9 mouse cellular contexts compared by ENCODE assay signal in the genomic region with DNA sequence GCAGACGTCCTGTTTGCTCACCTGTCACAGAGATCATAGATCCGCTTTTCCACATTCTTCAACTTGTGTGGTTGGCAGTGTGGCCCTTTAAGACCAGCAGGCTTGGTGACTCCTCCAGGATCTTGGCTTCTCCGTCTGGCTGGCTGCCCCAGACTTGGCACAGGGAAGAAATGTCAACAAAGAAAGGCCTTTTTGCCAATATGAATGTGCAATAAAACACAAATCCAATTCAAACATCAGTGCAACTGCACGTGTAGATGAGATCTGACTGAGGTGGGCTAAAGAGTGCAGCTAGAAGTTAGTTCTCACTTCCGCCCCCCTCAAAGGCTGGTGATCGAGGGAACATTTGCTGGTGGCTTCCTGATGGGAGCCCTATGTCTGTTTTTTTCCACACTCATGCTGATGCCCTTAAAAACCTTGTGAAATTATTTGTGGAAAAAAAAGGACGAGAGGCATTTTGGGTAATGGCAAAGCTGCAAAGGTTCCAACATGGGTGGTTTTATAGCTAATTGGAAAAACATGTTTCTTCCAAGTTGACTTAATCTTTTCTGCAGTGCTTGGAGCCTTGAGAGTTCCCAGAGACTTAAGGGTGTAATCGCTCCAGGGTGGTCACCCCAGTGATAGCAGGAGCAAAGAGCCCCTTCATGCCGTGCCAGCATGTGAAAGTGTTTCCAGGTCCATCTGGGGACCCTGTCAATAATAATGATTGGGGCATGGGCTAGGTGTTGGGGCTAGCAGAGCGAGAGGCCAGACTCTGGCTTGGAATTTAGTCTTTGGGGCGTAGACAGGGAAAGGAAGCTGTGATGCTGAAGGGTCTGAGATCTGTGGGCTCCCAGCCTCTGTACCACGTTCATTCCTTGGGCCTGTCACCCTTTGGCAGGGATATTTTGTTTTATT. TPM values are rescaled to one million over a fixed set of nuclear protein-coding genes. Genes with fewer than 3 reads are reported as not detected.
DNase-seq lines count a peak whose midpoint lies in the region; ATAC-seq and TF ChIP-seq lines count a peak whose summit lies in the region.
"Had no signal": no experiment of that assay in that cellular context is flagged by ENCODE, and none has a peak within 500 bp of the region (broad histone marks: within the 10 kb centered on the region; RNA-seq: fewer than 3 reads in every experiment).

No protein-coding gene starts in this region.

- TF ChIP-seq CTCF in intestine, postnatal 0 days (IDR thresholded peaks at IDR 0.05; ENCODE audit: low read depth) = no peak

- H3K36me3 ChIP-seq in intestine, embryonic 15.5 days = no peaks in the 10 kb centered on the region
- no peaks in the 10 kb centered on the region for H3K36me3 ChIP-seq in intestine, postnatal 0 days (ENCODE audit: control insufficient read depth, insufficient read depth)

- WGBS in intestine, embryonic 15.5 days = 53% methylated on average over 12 of the region's 12 CpGs
- WGBS in intestine, postnatal 0 days = 54% methylated on average over 12 of the region's 12 CpGs
- 32% methylated on average over 12 of the region's 12 CpGs for WGBS in large intestine, adult 2 months

- H3K27me3 ChIP-seq in intestine, embryonic 15.5 days (replicated peaks) = no peaks in the 10 kb centered on the region
- no peaks in the 10 kb centered on the region for H3K27me3 ChIP-seq in intestine, postnatal 0 days (replicated peaks; ENCODE audit: control insufficient read depth, insufficient read depth, low read length)

- ATAC-seq in intestine, embryonic 15.5 days = peak; percentile 52; the same call in 1 of the 2 replicates
- no peak for ATAC-seq in intestine, postnatal 0 days
- ATAC-seq in inflammation-experienced regulatory T-cells, adult 6 months = no peak

- H3K9ac ChIP-seq in intestine, embryonic 15.5 days = no peak overlapping the region
- H3K9ac ChIP-seq in intestine, postnatal 0 days (ENCODE audit: low read depth, low read length) = no peak overlapping the region

- H3K4me1 ChIP-seq in intestine, embryonic 15.5 days (replicated peaks) = peaks cover 15% of the 10 kb centered on the region; the same call in 1 of the 2 replicates
- no peaks in the 10 kb centered on the region for H3K4me1 ChIP-seq in intestine, postnatal 0 days (replicated peaks; ENCODE audit: control insufficient read depth, insufficient read depth, low read length)
- H3K4me1 ChIP-seq in brown adipose tissue, adult 24 weeks (ENCODE audit: control insufficient read depth, insufficient read depth, insufficient read length, low read length) = peaks cover 19% of the 10 kb centered on the region

- H3K4me2 ChIP-seq in intestine, embryonic 15.5 days (replicated peaks) = no peak overlapping the region
- H3K4me2 ChIP-seq in intestine, postnatal 0 days (replicated peaks; ENCODE audit: low read depth) = no peak overlapping the region

- H3K4me3 ChIP-seq in intestine, embryonic 15.5 days (replicated peaks) = no peak overlapping the region
- H3K4me3 ChIP-seq in intestine, postnatal 0 days (ENCODE audit: low read depth, low read length) = no peak overlapping the region
- H3K4me3 ChIP-seq in brown adipose tissue, adult 24 weeks (ENCODE audit: insufficient read depth, low read depth, low read length) = no peak overlapping the region

- DNase-seq in gastrocnemius, postnatal 10 days = peak; percentile 65
- peak; percentile 80 for DNase-seq in large intestine, adult 2 months (ENCODE audit: low read depth, low spot score)
- DNase-seq in ovary, adult 18-20 months (ENCODE audit: low spot score) = peak; percentile 68
- DNase-seq in neural tube, embryonic 10.5 days (ENCODE audit: extremely low spot score, low spot score) = no peak

- no peak overlapping the region for H3K27ac ChIP-seq in intestine, embryonic 15.5 days
- H3K27ac ChIP-seq in intestine, postnatal 0 days (ENCODE audit: low read depth, low read length) = no peak overlapping the region
- H3K27ac ChIP-seq in brown adipose tissue, adult 24 weeks (replicated peaks; ENCODE audit: low read depth, low read length) = 0 out of 2 replicates have a peak overlapping the region, but pooled peaks have one; percentile 10

- H3K9me3 ChIP-seq in intestine, embryonic 15.5 days = no peaks in the 10 kb centered on the region
- no peaks in the 10 kb centered on the region for H3K9me3 ChIP-seq in intestine, postnatal 0 days (ENCODE audit: control insufficient read depth)

RNA-seq across cellular contexts. Expression of gene Rmi2, which starts 15.4 kb away (rescaled TPM):
- 2.8 and 4.1 TPM in 2 replicates for polyA plus RNA-seq in intestine, embryonic 15.5 days (2015; fragmentation: Nextera tagmentation; extraction: Ambion mirVana)
- 0.53 and 0.88 TPM in 2 replicates for polyA plus RNA-seq in intestine, postnatal 0 days (2015; fragmentation: Nextera tagmentation; extraction: Ambion mirVana)
- polyA plus RNA-seq in brown adipose tissue, adult 24 weeks (2012; ENCODE audit: insufficient read depth, insufficient read length, missing spikeins) = not detected in 2 replicates
- total RNA-seq in gastrocnemius, postnatal 10 days (2021) = 1 to 10 TPM; 1.6 TPM
- polyA plus RNA-seq in large intestine, adult 2 months (2012; rRNA removed) = 2.2 and 2.6 TPM in 2 replicates
- polyA plus RNA-seq in inflammation-experienced regulatory T-cells, adult 6 months (2017; shearing (Covaris generic)) = 1 to 10 TPM; 1.2 to 1.4 (median 1.2) TPM

RNA-seq across cellular contexts. Expression of gene Gm11172, which starts 37.5 kb away (rescaled TPM):
- polyA plus RNA-seq in intestine, embryonic 15.5 days (2015; fragmentation: Nextera tagmentation; extraction: Ambion mirVana) = not detected in 2 replicates
- not detected in 2 replicates for polyA plus RNA-seq in intestine, postnatal 0 days (2015; fragmentation: Nextera tagmentation; extraction: Ambion mirVana)
- polyA plus RNA-seq in brown adipose tissue, adult 24 weeks (2012; ENCODE audit: insufficient read depth, insufficient read length, missing spikeins) = not detected in 2 replicates
- not detected for total RNA-seq in gastrocnemius, postnatal 10 days (2021)
- polyA plus RNA-seq in large intestine, adult 2 months (2012; rRNA removed) = not detected in 2 replicates
- not detected for polyA plus RNA-seq in inflammation-experienced regulatory T-cells, adult 6 months (2017; shearing (Covaris generic))
- polyA plus RNA-seq: gonadal fat pad, adult 2 months had no signal

RNA-seq across cellular contexts. Expression of gene Prm1, which starts 44.6 kb away (rescaled TPM):
- not detected in 2 replicates for polyA plus RNA-seq in intestine, embryonic 15.5 days (2015; fragmentation: Nextera tagmentation; extraction: Ambion mirVana)
- polyA plus RNA-seq in intestine, postnatal 0 days (2015; fragmentation: Nextera tagmentation; extraction: Ambion mirVana) = not detected in 2 replicates
- not detected in 2 replicates for polyA plus RNA-seq in brown adipose tissue, adult 24 weeks (2012; ENCODE audit: insufficient read depth, insufficient read length, missing spikeins)
- total RNA-seq in gastrocnemius, postnatal 10 days (2021) = not detected
- polyA plus RNA-seq in large intestine, adult 2 months (2012; rRNA removed) = 0.50 TPM in 1 of 2 replicates, not detected in the other
- 1 to 10 TPM in 1 of 3 experiments, not detected in 2; 1.1 TPM for polyA plus RNA-seq in inflammation-experienced regulatory T-cells, adult 6 months (2017; shearing (Covaris generic))

RNA-seq across cellular contexts. Expression of gene Prm2, which starts 54.3 kb away (rescaled TPM):
- not detected in 2 replicates for polyA plus RNA-seq in intestine, embryonic 15.5 days (2015; fragmentation: Nextera tagmentation; extraction: Ambion mirVana)
- not detected in 2 replicates for polyA plus RNA-seq in intestine, postnatal 0 days (2015; fragmentation: Nextera tagmentation; extraction: Ambion mirVana)
- polyA plus RNA-seq in brown adipose tissue, adult 24 weeks (2012; ENCODE audit: insufficient read depth, insufficient read length, missing spikeins) = not detected in 2 replicates
- total RNA-seq in gastrocnemius, postnatal 10 days (2021) = not detected
- 0.26 TPM in 1 of 2 replicates, not detected in the other for polyA plus RNA-seq in large intestine, adult 2 months (2012; rRNA removed)
- not detected for polyA plus RNA-seq in inflammation-experienced regulatory T-cells, adult 6 months (2017; shearing (Covaris generic))

RNA-seq across cellular contexts. Expression of gene Prm3, which starts 59.5 kb away (rescaled TPM):
- polyA plus RNA-seq in intestine, embryonic 15.5 days (2015; fragmentation: Nextera tagmentation; extraction: Ambion mirVana) = not detected in 2 replicates
- not detected in 2 replicates for polyA plus RNA-seq in intestine, postnatal 0 days (2015; fragmentation: Nextera tagmentation; extraction: Ambion mirVana)
- not detected in 2 replicates for polyA plus RNA-seq in brown adipose tissue, adult 24 weeks (2012; ENCODE audit: insufficient read depth, insufficient read length, missing spikeins)
- not detected for total RNA-seq in gastrocnemius, postnatal 10 days (2021)
- polyA plus RNA-seq in large intestine, adult 2 months (2012; rRNA removed) = not detected in 2 replicates
- polyA plus RNA-seq in inflammation-experienced regulatory T-cells, adult 6 months (2017; shearing (Covaris generic)) = not detected
